Mouse (Mus musculus): Measurements from ENCODE around the gene Rpl36al. TPM values are rescaled to one million over a fixed set of nuclear protein-coding genes. Genes with fewer than 3 reads are reported as not detected.

Gene Rpl36al
- polyA plus RNA-seq, 1 experiment from 2014 or later, result 405 TPM

GRCm38 (mm10) chr12:69190074-69190473 lies 6.2 kb upstream of the Rpl36al start:
- Histone ChIP-seq H3K9me3 (replicated peaks) (no peaks in the 10 kb centered on the region), H3K27ac (replicated peaks) (no peak overlapping the region), H3K4me1 (peaks cover 20% of the 10 kb centered on the region), H3K4me3 (replicated peaks) (no peak overlapping the region), H3K36me3 (peaks cover 15% of the 10 kb centered on the region), H3K4me2 (no peak overlapping the region), H3K9ac (replicated peaks) (no peak overlapping the region), H3K27me3 (replicated peaks) (no peaks in the 10 kb centered on the region)
- WGBS, result 92% methylated on average over 9 of the region's 9 CpGs
- ATAC-seq (ENCODE audit: low FRiP score), result no peak

GRCm38 (mm10) chr12:69186811-69187471 lies 3.1 kb upstream of the Rpl36al start:
- H3K4me1 ChIP-seq, result peaks cover 30% of the 10 kb centered on the region
- H3K27me3 ChIP-seq (replicated peaks), result no peaks in the 10 kb centered on the region
- ATAC-seq (ENCODE audit: low FRiP score), result no peak
- peak overlapping the region; percentile 13; the same call in 1 of the 2 replicates for H3K4me2 ChIP-seq
- no peak overlapping the region for H3K4me3 ChIP-seq (replicated peaks)
- H3K27ac ChIP-seq (replicated peaks), result no peak overlapping the region
- WGBS, result 69% methylated on average over 5 of the region's 5 CpGs
- peaks cover 18% of the 10 kb centered on the region for H3K36me3 ChIP-seq
- H3K9me3 ChIP-seq (replicated peaks), result no peaks in the 10 kb centered on the region
- no peak overlapping the region; the same call in 1 of the 2 replicates for H3K9ac ChIP-seq (replicated peaks)

GRCm38 (mm10) chr12:69185371-69185770 lies 1.5 kb upstream of the Rpl36al start:
- Histone ChIP-seq H3K4me1 (peaks cover 30% of the 10 kb centered on the region), H3K4me3 (replicated peaks) (peak overlapping the region; percentile 93), H3K27me3 (replicated peaks) (no peaks in the 10 kb centered on the region), H3K36me3 (peaks cover 22% of the 10 kb centered on the region), H3K4me2 (peak overlapping the region; percentile 75), H3K27ac (replicated peaks) (peak overlapping the region; percentile 94; the same call in 1 of the 2 replicates), H3K9me3 (replicated peaks) (no peaks in the 10 kb centered on the region), H3K9ac (replicated peaks) (peak overlapping the region; percentile 89)
- no peak for ATAC-seq (ENCODE audit: low FRiP score)
- 77% methylated on average over 7 of the region's 7 CpGs for WGBS

- Histone ChIP-seq H3K27me3 (replicated peaks) (no peaks in the 10 kb centered on the region), H3K36me3 (peaks cover 20% of the 10 kb centered on the region), H3K4me3 (replicated peaks) (peak overlapping the region; percentile 93), H3K27ac (replicated peaks) (peak overlapping the region; percentile 94), H3K4me2 (peak overlapping the region; percentile 75), H3K9ac (replicated peaks) (peak overlapping the region; percentile 89), H3K4me1 (peaks cover 30% of the 10 kb centered on the region), H3K9me3 (replicated peaks) (no peaks in the 10 kb centered on the region)
- whole genome bisulfite sequencing, result 2% methylated on average over 76 of the region's 86 CpGs
- peak; percentile 73 for ATAC-seq (ENCODE audit: low FRiP score)
Measured at GRCm38 (mm10) chr12:69184342-69185295, 736 bp upstream of the Rpl36al start.

GRCm38 (mm10) chr12:69181800-69182199 lies 2.1 kb downstream of the Rpl36al start:
- H3K27me3 ChIP-seq (replicated peaks), result no peaks in the 10 kb centered on the region
- no peak overlapping the region for H3K27ac ChIP-seq (replicated peaks)
- H3K4me3 ChIP-seq (replicated peaks), result no peak overlapping the region
- WGBS, result 90% methylated on average over 4 of the region's 4 CpGs
- H3K9ac ChIP-seq (replicated peaks), result no peak overlapping the region
- no peak for ATAC-seq (ENCODE audit: low FRiP score)
- peaks cover 20% of the 10 kb centered on the region for H3K4me1 ChIP-seq
- no peaks in the 10 kb centered on the region for H3K9me3 ChIP-seq (replicated peaks)
- no peak overlapping the region for H3K4me2 ChIP-seq
- H3K36me3 ChIP-seq, result peaks cover 8% of the 10 kb centered on the region

- no peak overlapping the region for H3K4me3 ChIP-seq (replicated peaks)
- WGBS, result 73% methylated on average over 12 of the region's 12 CpGs
- no peaks in the 10 kb centered on the region for H3K9me3 ChIP-seq (replicated peaks)
- H3K27ac ChIP-seq (replicated peaks), result no peak overlapping the region
- ATAC-seq (ENCODE audit: low FRiP score), result no peak
- H3K36me3 ChIP-seq, result peaks cover 8% of the 10 kb centered on the region
- H3K27me3 ChIP-seq (replicated peaks), result no peaks in the 10 kb centered on the region
- peaks cover 6% of the 10 kb centered on the region for H3K4me1 ChIP-seq
- H3K4me2 ChIP-seq, result no peak overlapping the region
- H3K9ac ChIP-seq (replicated peaks), result no peak overlapping the region
Measured at GRCm38 (mm10) chr12:69179371-69179770, 4.5 kb downstream of the Rpl36al start.

- Histone ChIP-seq H3K27me3 (replicated peaks) (no peaks in the 10 kb centered on the region), H3K27ac (replicated peaks) (no peak overlapping the region), H3K9me3 (replicated peaks) (no peaks in the 10 kb centered on the region), H3K4me2 (no peak overlapping the region), H3K4me3 (replicated peaks) (no peak overlapping the region), H3K36me3 (peaks cover 8% of the 10 kb centered on the region), H3K9ac (replicated peaks) (no peak overlapping the region), H3K4me1 (no peaks in the 10 kb centered on the region)
- no peak for ATAC-seq (ENCODE audit: low FRiP score)
- 75% methylated on average over 3 of the region's 3 CpGs for WGBS
Measured at GRCm38 (mm10) chr12:69177526-69177925, 6.4 kb downstream of the Rpl36al start.

- H3K9me3 ChIP-seq (replicated peaks), result no peaks in the 10 kb centered on the region
- no peaks in the 10 kb centered on the region for H3K4me1 ChIP-seq
- no peak overlapping the region for H3K9ac ChIP-seq (replicated peaks)
- no peak overlapping the region for H3K27ac ChIP-seq (replicated peaks)
- ATAC-seq (ENCODE audit: low FRiP score), result no peak
- H3K27me3 ChIP-seq (replicated peaks), result no peaks in the 10 kb centered on the region
- H3K4me2 ChIP-seq, result no peak overlapping the region
- WGBS, result 94% methylated on average over 3 of the region's 3 CpGs
- H3K36me3 ChIP-seq, result no peaks in the 10 kb centered on the region
- no peak overlapping the region for H3K4me3 ChIP-seq (replicated peaks)
Measured at GRCm38 (mm10) chr12:69175975-69176374, 7.9 kb downstream of the Rpl36al start.

GRCm38 (mm10) chr12:69171307-69171706 lies 12.6 kb downstream of the Rpl36al start:
- ATAC-seq (ENCODE audit: low FRiP score), result no peak
- H3K27me3 ChIP-seq (replicated peaks), result no peaks in the 10 kb centered on the region
- H3K27ac ChIP-seq (replicated peaks), result no peak overlapping the region
- no peak overlapping the region for H3K4me3 ChIP-seq (replicated peaks)
- H3K4me2 ChIP-seq, result no peak overlapping the region
- H3K9ac ChIP-seq (replicated peaks), result no peak overlapping the region
- peaks cover 11% of the 10 kb centered on the region for H3K4me1 ChIP-seq
- no peaks in the 10 kb centered on the region for H3K36me3 ChIP-seq
- 94% methylated on average over 2 of the region's 2 CpGs for WGBS
- H3K9me3 ChIP-seq (replicated peaks), result no peaks in the 10 kb centered on the region

- ATAC-seq (ENCODE audit: low FRiP score), result peak; percentile 94
Measured at GRCm38 (mm10) chr12:69168461-69169106, 15.3 kb downstream of the Rpl36al start, which contains the start of gene Lrr1. Lrr1 (plus strand) TSS chr12:69168814.

GRCm38 (mm10) chr12:69167656-69168460 lies 16.0 kb downstream of the Rpl36al start:
- peak; percentile 78 for ATAC-seq (ENCODE audit: low FRiP score)
- Histone ChIP-seq H3K27ac (replicated peaks) (peak overlapping the region; percentile 81), H3K9ac (replicated peaks) (peak overlapping the region; percentile 75), H3K36me3 (no peaks in the 10 kb centered on the region), H3K9me3 (replicated peaks) (no peaks in the 10 kb centered on the region), H3K4me1 (peaks cover 11% of the 10 kb centered on the region), H3K27me3 (replicated peaks) (no peaks in the 10 kb centered on the region), H3K4me3 (replicated peaks) (peak overlapping the region; percentile 76), H3K4me2 (peak overlapping the region; percentile 94)
- 8% methylated on average over 18 of the region's 18 CpGs for WGBS

More at GRCm38 (mm10) chr12:69168461-69169106, 15.3 kb downstream of the Rpl36al start, which contains the start of gene Lrr1:
- Histone ChIP-seq H3K4me1 (peaks cover 11% of the 10 kb centered on the region), H3K27ac (replicated peaks) (peak within 1 kb of the TSS; percentile 81), H3K27me3 (replicated peaks) (no peaks in the 10 kb centered on the region), H3K9me3 (replicated peaks) (no peaks in the 10 kb centered on the region), H3K36me3 (no peaks in the 10 kb centered on the region), H3K9ac (replicated peaks) (peak within 1 kb of the TSS; percentile 75), H3K4me2 (peak within 1 kb of the TSS; percentile 94), H3K4me3 (replicated peaks) (peak within 1 kb of the TSS; percentile 76)
- 0% methylated on average over 40 of the region's 40 CpGs for WGBS

Measured in neural tube, embryonic 15.5 days (tissue).